Mouse (Mus musculus) ES-Bruce4 (cell line): Measurements from ENCODE around the gene Pglyrp1.

Experiments
- EP300 ChIP-seq: IDR thresholded peaks from 2 replicates; pipeline ENCODE4 v1.6.1; 2011; ENCODE audit warnings: low read depth, low read length; ENCODE audit not compliant: insufficient read depth
- POLR2A ChIP-seq: IDR thresholded peaks from one replicate; pipeline ENCODE4 v1.8.1; 2011; ENCODE audit warnings: low read length; ENCODE audit not compliant: insufficient read depth

DNA sequence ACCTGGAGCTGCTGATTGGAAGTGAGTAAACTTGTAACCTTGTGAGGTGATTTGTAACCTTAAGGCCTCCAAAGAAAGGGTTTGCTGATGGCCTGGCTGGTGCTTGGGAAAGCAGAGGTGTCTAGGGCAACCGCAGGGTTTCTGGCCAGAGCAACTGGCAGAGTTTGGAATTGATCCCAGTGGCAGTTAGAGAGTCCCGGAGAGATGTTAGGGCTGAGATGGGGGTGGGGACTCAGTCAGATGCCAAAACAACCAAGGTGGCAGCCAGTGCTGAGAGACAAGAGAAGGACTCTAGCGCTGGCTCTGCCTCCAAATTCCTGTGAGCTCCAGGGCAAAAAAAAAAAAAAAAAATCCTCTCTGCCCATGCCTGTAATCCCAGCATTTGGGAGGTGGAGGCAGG, 46.8 kb downstream of the Pglyrp1 start:
- TF ChIP-seq POLR2A (no peak), EP300 (no peak)
